Mouse (Mus musculus) limb, embryonic 11.5 days (tissue): Measurements from ENCODE around the gene Prpsap1. TPM values are rescaled to one million over a fixed set of nuclear protein-coding genes. Genes with fewer than 3 reads are reported as not detected.

Experiments used
- ATAC-seq: fragments of 200-750 bp; cut with Nextera tagmentation; 2 replicates; pipeline ENCODE4 v1.8.0; 2017; ENCODE audit warnings: low read depth; ENCODE audit not compliant: insufficient number of reproducible peaks, low FRiP score, low TSS enrichment
- DNase-seq: peaks from one replicate; pipeline ENCODE4 v3.0.0-alpha.2; 2015; ENCODE audit warnings: low spot score
- H3K27ac ChIP-seq: fragments of 300-500 bp; sonication (generic); replicated peaks from 2 replicates; pipeline ENCODE4 v1.5.1; 2014; ENCODE audit warnings: low read depth, mild to moderate bottlenecking, low read length
- H3K27me3 ChIP-seq: fragments of 300-500 bp; sonication (generic); 2 replicates; pipeline ENCODE4 v1.6.1; 2014; ENCODE audit warnings: mild to moderate bottlenecking, low read length, mixed read lengths; ENCODE audit not compliant: control insufficient read depth, insufficient read depth
- H3K36me3 ChIP-seq: fragments of 300-500 bp; sonication (generic); 2 replicates; pipeline ENCODE4 v1.6.1; 2014; ENCODE audit warnings: mild to moderate bottlenecking, low read length, moderate library complexity, mixed read lengths; ENCODE audit not compliant: control insufficient read depth, insufficient read depth
- H3K4me1 ChIP-seq: fragments of 300-500 bp; sonication (generic); 2 replicates; pipeline ENCODE4 v1.6.1; 2014; ENCODE audit warnings: low read length, mixed read lengths; ENCODE audit not compliant: control insufficient read depth, insufficient read depth
- H3K4me2 ChIP-seq: fragments of 300-500 bp; sonication (generic); 2 replicates; pipeline ENCODE4 v1.6.1; 2014; ENCODE audit warnings: low read depth, mild to moderate bottlenecking, moderate library complexity; ENCODE audit not compliant: severe bottlenecking
- H3K4me3 ChIP-seq: fragments of 300-500 bp; sonication (generic); 2 replicates; pipeline ENCODE4 v1.5.1; 2014; ENCODE audit warnings: low read depth, low read length
- H3K9ac ChIP-seq: fragments of 300-500 bp; sonication (generic); 2 replicates; pipeline ENCODE4 v1.6.1; 2014; ENCODE audit warnings: mild to moderate bottlenecking, low read length
- H3K9me3 ChIP-seq: fragments of 300-500 bp; sonication (generic); 2 replicates; pipeline ENCODE4 v1.6.1; 2016; ENCODE audit warnings: low read length; ENCODE audit not compliant: control insufficient read depth
- WGBS: fragments of 180-500 bp; shearing (Covaris S2); extraction: QIAGEN DNeasy Blood & Tissue Kit; methylation state at CpG from one replicate; pipeline ENCODE4 v1.1.7; 2014; 5-methylcytosine and 5-hydroxymethylcytosine counted together
- polyA plus RNA-seq: library from polyadenylated mRNA; unstranded; fragments of >200 nt; fragmentation: Nextera tagmentation; extraction: Ambion mirVana; gene quantifications from 2 replicates; pipeline ENCODE4 v1.2.1, GENCODE M21; 2014

Prpsap1 gene
- polyA plus RNA-seq, 1 experiment from 2014 or later: 183 TPM

GRCm38 (mm10) chr11:116433356-116434286 is 60.4 kb downstream of the Prpsap1 start, which contains the start of gene Ubald2:
TSS of gene Ubald2 (plus strand) at chr11:116434094.
- no peaks in the 10 kb centered on the region for H3K27me3 ChIP-seq

GRCm38 (mm10) chr11:116432593-116433355 is 61.2 kb downstream of the Prpsap1 start:
- H3K4me2 ChIP-seq: peak overlapping the region; percentile 1; the same call in 1 of the 2 replicates
- ATAC-seq: no peak
- 67% methylated on average over 8 of the region's 8 CpGs for WGBS

More at GRCm38 (mm10) chr11:116433356-116434286, 60.4 kb downstream of the Prpsap1 start, which contains the start of gene Ubald2:
- peak within 1 kb of the TSS; percentile 89 for H3K4me3 ChIP-seq
- H3K4me1 ChIP-seq: peaks cover 14% of the 10 kb centered on the region
- 2% methylated on average over 59 of the region's 66 CpGs for WGBS
- peak; percentile 97 for ATAC-seq
- H3K9ac ChIP-seq: peak within 1 kb of the TSS; percentile 92
- no peaks in the 10 kb centered on the region for H3K9me3 ChIP-seq
- H3K4me2 ChIP-seq: peak within 1 kb of the TSS; percentile 83
- peak; percentile 99 for DNase-seq
- H3K36me3 ChIP-seq: peaks cover 7% of the 10 kb centered on the region; the same call in 1 of the 2 replicates
- H3K27ac ChIP-seq: peak within 1 kb of the TSS; percentile 84

DNA sequence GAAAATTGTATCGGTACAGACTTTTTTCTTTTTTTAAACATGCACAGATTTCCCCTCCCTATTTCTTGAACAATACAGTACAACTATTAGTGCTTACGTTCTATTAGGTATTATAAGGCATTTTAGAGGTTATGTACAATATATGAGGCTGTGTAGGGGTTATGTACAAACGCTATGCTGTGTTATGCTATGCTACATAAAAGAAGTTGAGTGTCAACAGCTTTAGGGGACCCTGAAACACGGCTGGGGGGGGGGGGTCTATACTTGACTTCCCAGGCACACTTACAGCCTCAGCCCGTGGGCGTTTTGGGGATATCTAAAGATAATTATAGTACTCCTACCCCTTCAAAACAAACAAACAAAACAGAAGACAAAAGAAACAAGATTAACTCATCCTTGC is 61.9 kb downstream of the Prpsap1 start:
- H3K4me1 ChIP-seq: peaks cover 14% of the 10 kb centered on the region
- DNase-seq (no peak), ATAC-seq (no peak)
- no peak overlapping the region for H3K4me2 ChIP-seq
- H3K9ac ChIP-seq: no peak overlapping the region
- H3K27me3 ChIP-seq: no peaks in the 10 kb centered on the region
- WGBS: 75% methylated on average over 6 of the region's 6 CpGs
- H3K4me3 ChIP-seq: no peak overlapping the region
- no peak overlapping the region for H3K27ac ChIP-seq
- H3K9me3 ChIP-seq: no peaks in the 10 kb centered on the region
- peaks cover 1% of the 10 kb centered on the region; the same call in 1 of the 2 replicates for H3K36me3 ChIP-seq

More at GRCm38 (mm10) chr11:116432593-116433355, 61.2 kb downstream of the Prpsap1 start:
- Histone ChIP-seq H3K9me3 (no peaks in the 10 kb centered on the region), H3K4me3 (no peak overlapping the region), H3K9ac (no peak overlapping the region), H3K27ac (0 out of 2 replicates have a peak overlapping the region, but pooled peaks have one; percentile 30), H3K4me1 (peaks cover 14% of the 10 kb centered on the region), H3K36me3 (peaks cover 7% of the 10 kb centered on the region; the same call in 1 of the 2 replicates), H3K27me3 (no peaks in the 10 kb centered on the region)
- no peak for DNase-seq

- Histone ChIP-seq H3K9ac (no peak overlapping the region), H3K4me1 (peaks cover 12% of the 10 kb centered on the region), H3K27ac (no peak overlapping the region), H3K4me2 (no peak overlapping the region), H3K36me3 (no peaks in the 10 kb centered on the region), H3K27me3 (no peaks in the 10 kb centered on the region), H3K9me3 (no peaks in the 10 kb centered on the region), H3K4me3 (no peak overlapping the region)
- DNase-seq: no peak
- ATAC-seq: no peak
- WGBS: 62% methylated on average over 11 of the region's 11 CpGs
Observed at GRCm38 (mm10) chr11:116431428-116432077, 62.4 kb downstream of the Prpsap1 start.

- H3K4me1 ChIP-seq: peaks cover 8% of the 10 kb centered on the region
- no peak overlapping the region for H3K4me3 ChIP-seq
- no peak overlapping the region for H3K9ac ChIP-seq
- 42% methylated on average over 22 of the region's 22 CpGs for WGBS
- no peak overlapping the region for H3K4me2 ChIP-seq
- H3K27me3 ChIP-seq: no peaks in the 10 kb centered on the region
- H3K36me3 ChIP-seq: no peaks in the 10 kb centered on the region
- no peak overlapping the region for H3K27ac ChIP-seq
- no peaks in the 10 kb centered on the region for H3K9me3 ChIP-seq
- no peak for DNase-seq
- ATAC-seq: no peak
Observed at GRCm38 (mm10) chr11:116430723-116431427, 63.1 kb downstream of the Prpsap1 start.

GRCm38 (mm10) chr11:116429862-116430613 is 64.0 kb downstream of the Prpsap1 start:
- Histone ChIP-seq H3K9ac (no peak overlapping the region), H3K4me1 (0 out of 2 replicates have a peak, but pooled peaks cover 2% of the 10 kb centered on the region), H3K4me2 (no peak overlapping the region), H3K9me3 (no peaks in the 10 kb centered on the region), H3K36me3 (no peaks in the 10 kb centered on the region), H3K4me3 (no peak overlapping the region), H3K27ac (no peak overlapping the region), H3K27me3 (no peaks in the 10 kb centered on the region)
- DNase-seq: no peak
- ATAC-seq: no peak
- 85% methylated on average over 9 of the region's 9 CpGs for WGBS
